Comparison of ENCODE assay signal across 18 mouse cellular contexts in genomic region chr3:104520471-104520870, GRCm38 (mm10).
"Had no signal": no experiment of that assay in that cellular context is flagged by ENCODE, and none has a peak within 500 bp of the region (broad histone marks: within the 10 kb centered on the region; RNA-seq: fewer than 3 reads in every experiment).

No protein-coding gene starts in this region.

- H3K4me1 ChIP-seq: midbrain, embryonic 13.5 days; midbrain, embryonic 15.5 days; neural tube, embryonic 15.5 days had no signal

- H3K9me3 ChIP-seq: megakaryocyte, embryonic 14.5 days; midbrain, embryonic 13.5 days; midbrain, embryonic 15.5 days; neural tube, embryonic 13.5 days; neural tube, embryonic 15.5 days had no signal

- ATAC-seq: midbrain, embryonic 13.5 days; midbrain, embryonic 15.5 days had no signal

- H3K36me3 ChIP-seq: midbrain, embryonic 13.5 days; midbrain, embryonic 15.5 days; neural tube, embryonic 13.5 days; neural tube, embryonic 15.5 days had no signal

- H3K4me3 ChIP-seq: megakaryocyte, embryonic 14.5 days; midbrain, embryonic 13.5 days; midbrain, embryonic 15.5 days; neural tube, embryonic 13.5 days; neural tube, embryonic 15.5 days had no signal

- H3K27ac ChIP-seq: midbrain, embryonic 13.5 days; midbrain, embryonic 15.5 days; neural tube, embryonic 15.5 days had no signal

- H3K9ac ChIP-seq: lung, embryonic 14.5 days; midbrain, embryonic 13.5 days; midbrain, embryonic 15.5 days; neural tube, embryonic 13.5 days; neural tube, embryonic 15.5 days had no signal

- H3K27me3 ChIP-seq: megakaryocyte, embryonic 14.5 days; midbrain, embryonic 13.5 days; midbrain, embryonic 15.5 days; neural tube, embryonic 13.5 days; neural tube, embryonic 15.5 days had no signal

- H3K4me2 ChIP-seq: lung, embryonic 14.5 days; midbrain, embryonic 11.5 days; midbrain, embryonic 13.5 days; midbrain, embryonic 15.5 days; neural tube, embryonic 13.5 days; neural tube, embryonic 15.5 days had no signal

- DNase-seq: lung, adult 18-20 months; lung, embryonic 14.5 days; lung, postnatal 10 days; lung, postnatal 4 days; retina, postnatal 1 day; right cerebral cortex, adult 18-20 months; right cerebral cortex, postnatal 25 days; right cerebral cortex, postnatal 4 days; spleen, adult 18-20 months; thymus, adult 18-20 months; thymus, postnatal 14 days; thymus, postnatal 36 days had no signal
